Mouse (Mus musculus): ENCODE measurements around the gene Unc5a.

DNA sequence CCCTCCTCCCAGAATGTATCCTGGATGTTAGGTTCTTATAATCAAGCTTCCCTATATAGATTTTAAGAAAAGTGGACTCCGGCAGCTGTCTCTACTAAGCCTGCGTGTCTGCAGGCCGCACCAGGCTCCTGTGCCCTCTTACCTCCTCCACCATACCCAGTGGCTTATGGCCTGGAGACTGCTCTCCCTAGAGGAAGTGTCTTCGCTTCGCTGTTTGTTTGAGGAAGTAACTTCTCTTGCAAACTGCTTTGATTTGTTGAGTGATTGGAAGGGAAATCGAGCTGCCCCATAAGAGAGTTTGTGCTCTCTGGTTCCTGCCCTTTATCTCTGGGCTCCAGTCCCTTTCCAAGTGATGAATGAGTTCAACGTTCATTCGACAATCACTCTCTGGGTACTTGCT is 33.8 kb downstream of the Unc5a start:
- TF ChIP-seq CTCF (IDR thresholded peaks at IDR 0.05; ENCODE audit: low read depth, low read length) (no peak), POLR2A (IDR thresholded peaks at IDR 0.05; ENCODE audit: extremely low read depth, insufficient read depth, low read length) (no peak)
